Mouse (Mus musculus): ENCODE measurements at regions not wholly inside any gene's neighbourhood (a gene's known extent, or its start where the extent isn't known, plus 50 kb on each side); places are given as distances from the start of the nearest gene placed in this dataset.
"Not testable (repeated sequence)": the region's sequence is repeated elsewhere in the genome, so short reads cannot be mapped to it uniquely, and the experiment has no call there.

DNA sequence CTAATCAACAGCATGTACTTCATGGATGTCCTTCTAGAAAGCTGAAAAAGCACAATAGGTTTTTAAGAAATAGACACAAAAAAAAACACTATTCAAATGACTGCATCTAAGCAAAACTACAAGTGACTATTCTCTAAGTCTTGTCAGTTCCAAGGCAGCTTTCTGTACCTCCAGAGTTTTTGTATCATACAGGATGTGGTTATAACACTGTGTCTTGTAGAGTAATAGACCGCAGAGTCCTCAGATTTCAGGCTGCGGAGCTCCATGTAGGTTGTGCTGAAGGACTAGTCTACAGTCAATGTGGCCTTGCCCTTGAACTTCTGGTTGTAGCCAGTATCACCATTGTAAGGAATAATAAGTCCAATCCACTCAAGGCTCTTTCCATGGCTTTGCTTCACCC lies 1137.7 kb upstream of the Zfp386 start:
- DNase-seq (ENCODE audit: low read depth): not testable (repeated sequence)

DNA sequence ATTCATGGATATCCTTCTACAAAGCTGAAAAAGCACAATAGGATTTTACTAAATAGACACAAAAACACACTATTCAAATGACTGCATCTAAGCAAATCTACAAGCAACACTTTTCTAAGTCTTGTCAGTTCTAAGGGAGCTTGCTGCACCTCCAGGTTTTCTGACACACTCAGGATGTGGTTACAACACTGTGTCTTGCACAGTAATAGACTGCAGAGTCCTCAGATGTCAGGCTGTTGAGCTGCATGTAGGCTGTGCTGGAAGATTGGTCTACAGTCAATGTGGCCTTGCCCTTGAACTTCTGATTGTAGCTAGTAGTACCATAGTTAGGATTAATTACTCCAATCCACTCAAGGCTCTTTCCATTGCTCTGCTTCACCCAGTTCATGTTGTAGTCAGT lies 1133.1 kb upstream of the Zfp386 start:
- not testable (repeated sequence) for DNase-seq (ENCODE audit: low read depth)

DNA sequence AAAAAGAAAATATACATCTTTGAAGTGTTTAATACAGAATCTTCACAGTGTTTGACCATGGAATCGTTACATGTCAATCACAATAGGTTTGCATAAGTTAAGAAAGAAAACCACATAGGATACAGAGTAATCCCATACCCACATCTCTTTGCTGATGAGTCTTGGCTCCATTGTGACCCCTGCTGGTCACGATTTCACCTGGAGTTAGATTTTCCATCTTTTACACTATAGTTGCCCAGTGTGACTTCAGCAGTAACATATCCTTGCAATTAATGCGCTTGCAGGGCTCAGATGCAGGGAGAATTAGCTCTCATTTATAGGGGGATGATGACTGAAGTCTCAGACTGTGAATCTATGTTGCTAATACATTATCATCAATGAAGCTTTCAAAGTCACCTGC lies 1119.8 kb upstream of the Zfp386 start:
- DNase-seq (ENCODE audit: low read depth): no peak

DNA sequence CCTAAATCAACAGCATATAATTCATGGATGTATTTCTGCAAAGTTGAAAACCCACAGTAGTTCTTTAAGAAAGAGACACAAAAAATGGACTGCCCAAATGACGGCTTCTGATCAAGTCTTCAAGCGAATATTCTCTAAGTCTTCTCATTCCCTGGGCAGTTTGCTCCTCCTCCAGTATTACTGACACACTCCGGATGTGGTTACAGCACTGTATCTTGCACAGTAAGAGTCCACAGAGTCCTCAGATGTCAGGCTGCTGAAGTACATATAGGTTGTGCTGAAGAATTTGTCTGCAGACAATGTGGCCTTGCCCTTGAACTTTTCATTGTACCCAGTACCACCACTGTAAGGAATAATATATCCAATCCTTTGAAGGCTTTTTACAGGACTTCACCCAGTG lies 1115.4 kb upstream of the Zfp386 start:
- DNase-seq (ENCODE audit: low read depth): no peak

DNA sequence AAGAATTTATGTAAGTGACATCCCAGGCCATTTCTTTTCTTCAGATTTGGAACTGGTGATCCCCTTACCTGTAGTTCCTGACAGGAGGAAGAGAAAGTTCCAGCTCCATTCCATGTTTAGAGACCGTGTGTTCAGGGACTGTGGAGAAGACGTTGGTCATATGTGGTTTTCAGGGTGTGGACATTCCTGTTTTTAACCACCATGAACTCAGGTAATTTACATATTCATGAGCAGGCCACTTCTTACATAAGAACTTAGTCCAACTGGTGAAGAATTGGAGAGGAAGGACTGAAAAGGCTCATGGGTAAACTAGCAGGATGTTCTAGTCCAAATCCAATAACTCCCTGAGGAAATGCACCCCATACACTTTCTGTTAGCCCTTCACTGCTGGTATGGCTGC lies 1114.9 kb upstream of the Zfp386 start:
- DNase-seq (ENCODE audit: low read depth): no peak

DNA sequence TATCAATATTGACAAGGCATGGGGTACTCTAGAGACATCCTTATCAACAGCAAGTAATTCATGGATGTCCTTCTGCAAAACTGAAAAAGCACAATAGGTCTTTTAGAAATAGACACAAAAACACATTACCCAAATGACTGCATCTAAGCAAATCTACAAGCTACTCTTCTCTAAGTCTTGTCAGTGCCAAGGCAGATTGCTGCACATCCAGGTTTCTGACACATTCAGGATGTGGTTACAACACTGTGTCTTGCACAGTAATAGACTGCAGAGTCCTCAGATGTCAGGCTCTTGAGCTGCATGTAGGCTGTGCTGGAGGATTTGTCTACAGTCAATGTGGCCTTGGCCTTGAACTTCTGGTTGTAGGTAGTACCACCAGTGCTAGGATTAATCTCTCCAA lies 1110.7 kb upstream of the Zfp386 start:
- not testable (repeated sequence) for DNase-seq (ENCODE audit: low read depth)

DNA sequence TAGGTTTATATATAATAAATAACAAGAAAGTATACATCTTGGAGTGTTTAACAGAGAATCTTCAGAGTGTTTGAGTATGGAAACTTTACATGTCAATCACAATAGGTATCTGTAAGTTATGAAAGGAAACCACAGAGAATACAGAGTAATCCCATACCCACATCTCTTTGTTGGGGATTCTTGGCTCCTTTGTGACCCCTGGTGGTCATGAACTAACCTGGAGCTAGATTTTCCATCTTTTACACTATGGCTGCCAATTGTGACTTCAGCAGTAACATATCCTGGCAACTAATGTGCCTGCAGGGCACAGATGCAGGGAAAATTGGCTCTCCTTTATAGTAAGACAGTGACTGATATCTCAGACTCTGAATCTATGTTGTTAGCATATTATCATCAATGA lies 1107.9 kb upstream of the Zfp386 start:
- DNase-seq (ENCODE audit: low read depth): no peak

DNA sequence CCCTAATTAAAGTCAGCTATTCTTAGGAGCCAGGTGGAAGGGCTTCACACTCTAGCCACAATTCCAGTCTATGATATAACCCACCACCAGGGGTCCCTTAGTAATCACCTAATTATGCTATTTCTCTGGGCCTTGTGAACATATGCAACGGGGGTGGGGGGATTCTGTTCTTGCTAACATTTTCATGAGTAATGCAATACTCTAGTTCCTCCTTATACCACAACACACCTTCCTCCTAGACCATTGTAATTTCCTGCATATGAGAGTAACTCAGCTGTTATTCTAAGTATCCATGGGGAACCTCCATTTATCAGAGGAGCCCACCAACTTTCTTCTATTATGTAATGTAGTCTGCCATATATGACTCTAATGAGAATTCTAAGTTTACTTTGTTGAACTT lies 1085.4 kb upstream of the Zfp386 start:
- no peak for DNase-seq (ENCODE audit: low read depth)

DNA sequence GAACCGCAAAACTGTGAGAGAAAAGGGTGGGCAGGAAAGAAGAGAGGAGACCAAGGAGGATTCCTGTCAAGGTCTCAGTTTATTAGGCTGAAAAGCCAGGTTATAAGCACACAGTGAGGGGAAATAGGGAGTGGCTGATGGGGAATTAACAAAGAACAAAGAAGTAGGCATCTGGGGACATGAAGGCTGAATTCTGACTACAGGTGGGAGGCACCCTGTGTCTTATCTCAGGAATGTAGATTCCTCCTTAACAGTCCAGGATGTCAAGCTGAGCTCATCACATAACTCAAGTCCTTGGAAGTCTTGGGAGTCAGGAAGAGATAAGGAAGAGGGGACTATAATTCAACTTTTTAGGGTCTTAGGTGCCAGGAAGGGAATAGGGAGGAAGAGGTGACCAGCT lies 1083.3 kb upstream of the Zfp386 start:
- not testable (repeated sequence) for DNase-seq (ENCODE audit: low read depth)

DNA sequence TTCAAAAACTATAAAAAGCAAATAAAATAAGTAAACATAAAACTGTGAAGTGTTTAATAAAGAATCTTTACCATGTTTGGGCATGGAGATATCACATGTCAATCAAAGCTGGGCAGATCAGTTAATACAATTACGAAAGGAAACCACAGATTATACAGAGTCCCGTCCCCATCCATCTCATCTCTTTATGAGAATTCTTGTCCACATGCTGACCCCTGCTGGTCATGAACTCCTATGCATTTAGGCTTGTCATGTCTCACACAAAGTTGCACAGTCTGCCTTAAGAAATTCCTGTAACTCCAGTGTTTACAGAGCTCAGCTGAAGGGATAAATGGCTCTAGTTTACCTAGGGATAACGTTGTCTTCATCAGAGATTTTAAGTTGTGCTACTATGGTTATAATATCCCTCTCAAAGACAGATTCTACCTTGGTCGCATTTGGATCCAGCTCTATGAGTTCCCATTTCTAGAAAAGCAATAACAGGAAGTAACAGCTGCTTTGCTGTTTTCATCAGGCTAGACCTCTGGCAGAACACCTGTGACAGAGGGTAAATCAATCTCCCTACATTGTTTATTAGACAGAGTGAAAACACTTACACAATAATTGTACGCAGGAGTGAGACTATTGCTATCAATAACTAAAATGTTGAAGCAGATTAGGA lies 1065.9 kb upstream of the Zfp386 start:
- DNase-seq (ENCODE audit: low read depth): peak; percentile 5

DNA sequence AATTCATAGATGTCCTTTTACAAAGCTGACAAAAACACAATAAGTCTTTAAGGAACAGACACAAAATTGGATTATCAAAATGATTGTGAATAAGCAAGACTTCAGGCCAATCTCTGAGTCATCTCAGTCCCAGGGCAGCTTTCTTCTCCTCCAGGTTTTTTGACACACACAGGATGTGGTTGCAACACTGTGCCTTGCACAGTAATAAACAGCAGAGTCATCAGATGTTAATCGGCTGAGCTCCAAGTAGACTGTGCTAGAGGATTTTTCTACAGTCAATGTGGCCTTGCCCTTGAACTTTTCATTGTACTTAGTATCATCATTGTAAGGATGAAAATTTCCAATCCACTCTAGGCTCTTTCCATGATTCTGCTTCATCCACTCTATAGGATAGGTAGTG lies 1056.6 kb upstream of the Zfp386 start:
- no peak for DNase-seq (ENCODE audit: low read depth)

DNA sequence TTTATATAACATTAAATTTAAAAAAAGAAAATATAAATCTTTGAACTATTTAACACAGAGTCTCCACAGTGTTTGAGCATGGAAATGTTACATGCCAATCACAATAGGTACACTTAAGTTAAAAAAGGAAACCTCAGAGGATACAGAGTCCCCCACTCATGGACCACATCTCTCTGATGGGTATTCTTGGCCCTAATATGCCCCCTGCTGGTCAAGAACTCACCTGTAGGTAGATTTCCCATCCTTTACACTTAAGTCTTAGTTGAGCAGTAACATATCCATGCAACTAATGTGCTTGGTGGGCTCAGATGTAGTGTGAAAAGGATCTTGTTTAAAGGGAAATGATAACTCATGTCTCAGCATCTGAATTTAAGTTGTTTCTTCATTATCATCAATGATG lies 1050.7 kb upstream of the Zfp386 start:
- no peak for DNase-seq (ENCODE audit: low read depth)

DNA sequence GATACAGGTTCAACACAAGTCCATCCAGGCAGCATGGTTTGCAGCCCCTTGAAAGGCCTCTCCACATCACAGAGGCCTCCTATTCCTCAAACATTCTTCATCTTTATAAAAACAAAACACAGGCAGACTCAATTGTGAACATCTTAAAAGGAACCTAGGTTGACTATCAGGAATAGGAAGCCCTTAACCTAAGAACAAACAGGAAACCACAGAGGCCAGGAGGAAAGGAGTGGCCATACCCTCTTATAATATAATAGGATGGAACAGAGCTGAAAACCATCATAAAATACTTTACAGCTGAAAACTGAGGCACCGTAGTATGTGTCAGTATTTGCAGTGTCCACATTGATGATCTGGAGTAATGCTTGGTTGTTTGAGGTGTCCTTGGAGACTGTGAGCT lies 1044.4 kb upstream of the Zfp386 start:
- no peak for DNase-seq (ENCODE audit: low read depth)

DNA sequence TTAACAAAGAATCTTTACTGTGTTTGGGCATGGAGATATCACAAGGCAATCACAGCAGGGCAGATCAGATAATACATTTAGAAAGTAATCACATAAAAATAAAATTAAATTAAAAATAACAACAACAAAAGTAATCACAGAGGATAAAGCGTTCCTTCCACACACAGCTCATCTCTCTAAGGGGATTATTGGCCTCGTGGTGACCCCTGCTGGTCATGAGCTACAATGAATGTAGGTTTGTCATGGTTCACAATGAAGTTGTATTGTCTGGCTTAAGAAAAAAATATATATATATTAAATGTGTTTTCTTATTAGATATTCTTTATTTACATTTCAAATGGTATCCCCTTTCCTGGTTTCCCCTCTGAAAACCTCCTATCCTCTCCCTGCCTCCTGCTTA lies 1039.1 kb upstream of the Zfp386 start:
- no peak for DNase-seq (ENCODE audit: low read depth)

DNA sequence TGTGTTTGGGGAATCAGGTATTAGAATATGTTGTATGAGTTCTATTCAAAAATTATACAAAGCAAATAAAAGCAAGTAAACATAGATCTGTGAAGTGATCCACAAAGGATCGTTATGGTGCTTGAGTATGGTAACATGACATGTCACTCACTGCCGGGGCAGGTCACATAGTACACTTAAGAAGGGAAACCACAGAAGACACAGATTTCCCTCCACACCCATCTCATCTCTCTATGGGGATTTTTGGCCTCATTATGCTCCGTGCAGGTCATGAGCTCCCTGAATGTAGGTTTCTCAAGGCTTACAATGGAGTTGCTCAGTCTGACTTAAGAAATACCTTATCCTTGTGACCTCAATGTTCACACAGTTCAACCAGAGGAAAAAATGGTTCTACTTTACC lies 1034.8 kb upstream of the Zfp386 start:
- no peak for DNase-seq (ENCODE audit: low read depth)

DNA sequence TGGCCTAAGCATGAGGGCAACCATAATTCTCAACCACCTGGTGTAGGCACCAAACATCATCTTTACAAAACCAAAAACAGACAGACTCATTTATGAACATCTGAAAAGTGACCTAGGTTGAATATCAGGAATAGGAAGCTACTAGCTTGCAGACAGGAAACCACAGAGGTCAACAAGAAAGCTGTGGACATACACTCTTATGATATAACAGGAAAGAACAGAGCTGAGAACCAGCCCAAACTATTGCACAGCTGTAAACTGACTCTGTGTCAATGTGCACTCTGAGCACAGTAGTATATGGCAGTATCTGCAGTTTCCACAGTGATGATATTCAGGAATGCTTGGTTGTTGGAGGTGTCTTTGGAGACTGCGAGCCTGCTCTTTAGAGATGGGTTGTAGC lies 1023.8 kb upstream of the Zfp386 start:
- no peak for DNase-seq (ENCODE audit: low read depth)

DNA sequence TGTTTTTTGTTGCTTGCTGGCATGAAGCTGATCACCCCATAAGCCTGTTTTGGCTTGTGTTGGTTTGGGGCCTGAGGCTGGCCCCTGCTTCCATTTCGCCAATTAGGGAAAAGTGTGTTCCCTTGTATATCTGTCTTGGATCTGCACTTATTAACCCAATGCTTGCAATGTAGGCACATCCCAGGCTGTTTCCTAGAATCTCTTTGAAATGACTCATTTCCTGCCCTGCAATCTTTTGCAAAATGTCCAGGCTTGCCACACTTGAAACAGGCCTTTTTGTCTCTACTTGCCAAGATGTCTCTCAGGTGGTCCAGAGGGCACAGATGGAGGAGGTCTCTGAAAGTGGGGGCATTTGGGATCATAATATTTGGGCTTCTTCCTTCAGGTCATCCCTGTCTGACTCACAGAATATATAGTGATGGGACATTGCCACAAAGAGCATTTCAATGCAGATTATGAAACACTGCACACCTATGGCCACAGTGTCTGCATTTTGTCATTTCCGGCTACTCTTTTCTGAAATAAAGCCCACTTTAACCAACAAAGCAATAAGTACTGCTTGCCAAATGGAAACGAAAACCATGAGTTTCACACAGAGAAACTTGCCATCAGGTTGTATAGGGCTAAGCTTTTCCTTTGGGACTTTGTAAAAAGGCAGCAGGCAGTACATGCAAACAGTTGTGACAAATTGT lies 1012.9 kb upstream of the Zfp386 start:
- DNase-seq (ENCODE audit: low read depth): no peak

DNA sequence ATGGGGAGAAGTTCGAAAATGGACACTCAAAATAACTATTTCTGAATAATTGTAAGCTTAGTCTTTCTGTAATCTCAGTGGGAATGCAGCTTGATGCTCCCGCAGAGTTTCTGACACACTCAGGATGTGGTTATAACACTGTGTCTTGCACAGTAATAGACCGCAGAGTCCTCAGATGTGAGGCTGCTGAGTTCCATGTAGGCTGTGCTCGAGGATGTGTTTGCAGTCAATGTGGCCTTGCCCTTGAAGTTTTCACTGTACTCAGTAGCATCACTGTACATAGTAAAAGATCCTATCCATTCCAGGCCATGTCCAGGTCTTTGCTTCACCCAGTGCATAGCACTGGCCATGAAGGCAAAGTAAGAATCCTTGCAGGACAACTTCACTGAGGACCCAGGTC lies 992.4 kb upstream of the Zfp386 start:
- DNase-seq (ENCODE audit: low read depth): no peak

DNA sequence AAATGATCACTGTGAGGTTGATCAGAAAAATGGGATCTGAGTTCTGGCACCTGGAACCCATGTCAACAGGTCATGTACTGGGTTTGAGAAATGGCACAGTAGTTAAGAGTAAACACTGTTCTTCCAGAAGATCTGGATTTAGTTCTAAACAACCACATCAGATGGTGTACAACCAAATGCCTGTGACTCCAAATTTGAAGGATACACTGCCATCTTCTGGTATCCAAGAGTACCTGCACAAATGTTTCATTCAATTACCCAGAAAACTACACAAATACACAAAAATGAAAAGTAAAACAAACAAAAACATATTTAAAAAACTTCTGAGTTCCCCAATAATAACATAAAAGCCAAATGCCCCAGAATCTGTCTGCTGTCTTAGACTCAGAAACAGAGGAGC lies 987.6 kb upstream of the Zfp386 start:
- DNase-seq (ENCODE audit: low read depth): not testable (repeated sequence)

DNA sequence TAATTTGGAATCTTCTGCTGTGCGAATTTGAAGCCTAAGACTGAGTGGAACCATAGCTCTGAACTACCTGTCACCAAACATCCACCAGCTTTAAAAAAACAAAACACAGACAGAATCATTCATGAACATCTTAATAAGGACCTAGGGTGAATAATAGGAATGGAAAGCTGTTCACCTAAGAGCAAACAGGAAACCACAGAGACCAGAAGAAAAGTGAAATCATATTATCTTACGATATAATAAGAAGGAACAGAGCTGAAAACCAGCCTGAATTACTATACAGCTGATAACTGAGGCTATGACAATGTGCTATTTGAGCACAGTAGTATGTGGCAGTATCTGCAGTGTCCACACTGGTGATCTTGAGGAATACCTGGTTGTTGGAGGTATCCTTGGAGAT lies 980.3 kb upstream of the Zfp386 start:
- DNase-seq (ENCODE audit: low read depth): no peak

DNA sequence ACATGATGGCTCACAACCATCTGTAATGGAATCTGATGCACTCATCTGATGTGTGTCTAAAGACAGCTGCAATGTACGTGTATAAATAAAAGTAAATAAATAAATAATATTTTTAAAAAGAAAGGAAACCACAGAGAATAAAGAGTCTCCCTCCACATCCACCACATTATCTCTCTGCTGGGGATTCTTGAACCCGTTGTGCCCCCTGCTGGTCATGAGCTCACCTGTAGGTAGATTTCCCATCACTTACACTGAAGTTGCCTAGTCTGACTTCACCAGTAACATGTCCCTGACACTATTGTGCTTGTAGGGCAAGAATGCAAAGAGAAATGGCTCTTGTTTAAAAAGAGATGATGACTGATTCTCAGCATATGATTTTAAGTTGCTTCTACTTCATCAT lies 956.1 kb upstream of the Zfp386 start:
- not testable (repeated sequence) for DNase-seq (ENCODE audit: low read depth)

DNA sequence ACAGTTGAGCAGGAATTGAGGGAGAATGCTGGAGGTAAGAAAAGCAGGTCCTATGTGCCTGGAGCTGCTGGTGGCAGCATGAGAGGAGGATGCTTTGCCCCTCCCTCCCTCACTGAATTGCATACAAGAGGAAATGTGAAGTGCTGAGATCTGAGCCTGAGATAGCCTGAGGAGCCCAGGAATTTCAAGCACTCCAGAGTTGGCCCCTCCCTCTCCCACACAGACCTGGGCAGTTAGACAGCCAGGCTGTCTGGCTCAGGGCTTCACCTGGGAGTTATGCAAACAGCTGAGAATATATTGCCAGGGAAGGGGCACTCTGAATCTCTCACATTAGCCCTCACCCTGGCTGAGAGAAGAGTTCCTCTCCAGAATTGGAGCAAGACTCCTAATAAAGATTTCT lies 937.8 kb upstream of the Zfp386 start:
- DNase-seq (ENCODE audit: low read depth): no peak

DNA sequence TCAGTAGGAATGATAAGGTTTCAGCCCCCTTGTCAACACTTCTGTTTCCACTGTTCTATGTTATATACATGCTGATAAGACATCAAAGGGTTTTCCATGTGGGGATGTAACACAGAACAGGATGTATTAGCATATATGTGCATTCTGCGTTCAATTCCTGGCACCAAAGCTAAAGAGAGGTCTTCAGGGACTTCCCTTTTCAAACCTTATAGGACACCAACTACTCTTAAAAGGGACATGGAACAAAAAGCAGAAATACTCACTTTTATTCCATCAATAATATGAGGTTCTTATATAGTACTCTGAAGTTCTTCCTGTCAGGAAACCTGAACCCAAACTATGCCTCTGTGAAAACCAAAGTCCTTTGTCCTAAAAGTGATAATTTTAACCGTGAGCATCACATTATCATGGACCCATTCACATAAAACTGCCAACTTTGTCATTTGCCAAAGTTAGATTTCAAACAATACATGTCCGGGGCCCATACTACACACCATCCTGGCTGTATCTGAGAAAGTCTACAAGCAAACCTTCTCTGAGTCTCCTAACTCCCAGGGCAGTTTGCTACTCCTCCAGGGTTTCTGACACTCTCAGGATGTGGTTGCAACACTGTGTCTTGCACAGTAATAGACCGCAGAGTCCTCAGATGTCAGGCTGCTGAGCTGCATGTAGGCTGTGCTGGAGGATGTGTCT lies 928.2 kb upstream of the Zfp386 start:
- DNase-seq (ENCODE audit: low read depth): not testable (repeated sequence)

DNA sequence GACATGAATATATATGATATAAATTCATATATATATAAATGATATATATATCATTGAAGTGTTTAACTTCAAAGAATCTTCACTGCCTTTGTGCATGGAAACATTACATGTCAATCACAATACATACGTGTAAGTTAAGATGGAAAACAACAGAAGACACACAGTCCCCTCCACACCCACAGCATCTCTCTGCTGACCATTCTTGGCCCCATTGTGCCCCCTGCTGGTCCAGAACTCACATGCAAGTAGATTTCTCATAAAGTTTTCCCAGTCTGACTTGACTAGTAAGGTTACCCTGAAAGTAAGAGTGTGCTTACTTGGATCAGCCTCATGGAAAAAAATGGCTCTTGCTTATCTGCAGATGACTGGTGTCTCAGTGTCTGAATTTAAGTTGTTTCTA lies 926.3 kb upstream of the Zfp386 start:
- no peak for DNase-seq (ENCODE audit: low read depth)

Data from NIH3T3 (cell line).